Mouse (Mus musculus) hindbrain, embryonic 16.5 days (tissue): ENCODE results near the gene Fabp2. TPM values are rescaled to one million over a fixed set of nuclear protein-coding genes. Genes with fewer than 3 reads are reported as not detected.

ENCODE experiments used
- ATAC-seq: fragments of 200-750 bp; cut with Nextera tagmentation; 2 replicates; pipeline ENCODE4 v1.8.0; 2017; ENCODE audit warnings: moderate TSS enrichment, moderate library complexity
- H3K27ac ChIP-seq: fragments of 300-500 bp; sonication (generic); 2 replicates; pipeline ENCODE4 v1.5.1; 2014; ENCODE audit warnings: low read depth, mild to moderate bottlenecking, control low read depth, low read length, moderate library complexity
- H3K27me3 ChIP-seq: fragments of 300-500 bp; sonication (generic); replicated peaks from 2 replicates; pipeline ENCODE4 v1.6.1; 2014; ENCODE audit warnings: low read length; ENCODE audit not compliant: control insufficient read depth, insufficient read depth
- H3K36me3 ChIP-seq: fragments of 300-500 bp; sonication (generic); 2 replicates; pipeline ENCODE4 v1.6.1; 2014; ENCODE audit warnings: mild to moderate bottlenecking, low read length, moderate library complexity, mixed read lengths; ENCODE audit not compliant: control insufficient read depth, insufficient read depth
- H3K4me1 ChIP-seq: fragments of 300-500 bp; sonication (generic); 2 replicates; pipeline ENCODE4 v1.6.1; 2014; ENCODE audit warnings: low read depth, low read length; ENCODE audit not compliant: control insufficient read depth, insufficient read depth
- H3K4me2 ChIP-seq: fragments of 300-500 bp; sonication (generic); 2 replicates; pipeline ENCODE4 v1.6.1; 2014; ENCODE audit warnings: mild to moderate bottlenecking, low read length, control low read depth, moderate library complexity
- H3K4me3 ChIP-seq: fragments of 300-500 bp; sonication (generic); 2 replicates; pipeline ENCODE4 v1.5.1; 2014; ENCODE audit warnings: mild to moderate bottlenecking, low read length, control low read depth, moderate library complexity
- H3K9ac ChIP-seq: fragments of 300-500 bp; sonication (generic); 2 replicates; pipeline ENCODE4 v1.6.1; 2014; ENCODE audit warnings: low read depth, mild to moderate bottlenecking, control low read depth, low read length, moderate library complexity
- H3K9me3 ChIP-seq: fragments of 300-500 bp; sonication (generic); 2 replicates; pipeline ENCODE4 v1.6.1; 2014; ENCODE audit warnings: mild to moderate bottlenecking, low read length, moderate library complexity; ENCODE audit not compliant: control insufficient read depth
- WGBS: fragments of 180-500 bp; shearing (Covaris S2); extraction: QIAGEN DNeasy Blood & Tissue Kit; methylation state at CpG from one replicate; pipeline ENCODE4 v1.1.7; 2014; 5-methylcytosine and 5-hydroxymethylcytosine counted together
- polyA plus RNA-seq: library from polyadenylated mRNA; unstranded; fragments of >200 nt; fragmentation: Nextera tagmentation; extraction: Ambion mirVana; gene quantifications from 2 replicates; pipeline ENCODE4 v1.2.1, GENCODE M21; 2015

Fabp2 gene
- polyA plus RNA-seq, 1 experiment from 2014 or later, result not detected

DNA sequence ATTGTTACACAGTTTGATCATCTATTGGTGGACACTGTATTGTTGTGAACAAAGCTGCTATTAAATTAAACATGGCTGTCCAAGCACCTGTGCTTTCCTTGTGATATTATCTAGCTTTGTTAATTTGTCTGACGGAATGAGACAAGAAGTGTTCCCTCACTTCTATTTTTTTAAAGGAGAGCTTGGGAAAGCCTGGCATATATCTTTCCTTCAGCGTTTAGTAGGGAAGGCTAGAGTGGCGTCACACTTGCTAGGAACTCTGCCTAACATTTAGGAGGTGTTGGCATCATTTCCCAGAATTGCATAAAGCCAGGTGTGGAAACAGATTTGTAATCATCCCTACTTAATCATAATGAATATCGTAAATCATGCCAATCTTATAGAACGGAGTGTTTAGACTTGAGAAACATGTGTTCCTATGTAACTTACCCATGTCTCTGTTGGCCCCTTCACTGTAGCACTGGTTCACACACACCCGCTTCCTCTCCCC, 21.4 kb downstream of the Fabp2 start:
- Histone ChIP-seq H3K4me1 (no peaks in the 10 kb centered on the region), H3K36me3 (no peaks in the 10 kb centered on the region), H3K9ac (no peak overlapping the region), H3K4me2 (no peak overlapping the region), H3K4me3 (no peak overlapping the region), H3K27ac (no peak overlapping the region), H3K9me3 (no peaks in the 10 kb centered on the region), H3K27me3 (no peaks in the 10 kb centered on the region)
- 93% methylated on average over 6 of the region's 6 CpGs for WGBS
- ATAC-seq, result no peak

DNA sequence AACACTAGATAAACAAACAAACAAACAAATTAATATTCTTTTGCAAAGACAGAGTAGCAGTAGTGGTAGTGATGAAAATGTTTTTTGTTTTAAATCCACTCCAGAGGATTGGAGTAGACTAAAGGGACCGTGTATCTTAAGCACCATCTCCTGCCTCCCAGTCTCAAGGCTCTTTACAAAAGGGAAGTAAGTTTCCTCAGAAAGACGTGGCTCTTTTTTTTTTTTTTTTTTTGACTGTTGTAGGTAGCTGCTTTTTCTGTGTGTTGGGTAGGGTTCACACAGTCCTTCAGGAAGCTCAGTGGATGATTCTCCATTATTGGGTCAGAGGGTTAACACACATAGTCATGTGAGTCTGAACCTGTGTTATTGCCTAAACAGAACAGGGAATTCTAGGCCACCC, 23.8 kb downstream of the Fabp2 start:
- ATAC-seq, result no peak
- no peak overlapping the region for H3K9ac ChIP-seq
- H3K36me3 ChIP-seq, result no peaks in the 10 kb centered on the region
- no peak overlapping the region for H3K4me2 ChIP-seq
- no peak overlapping the region for H3K4me3 ChIP-seq
- no peaks in the 10 kb centered on the region for H3K9me3 ChIP-seq
- H3K27me3 ChIP-seq, result no peaks in the 10 kb centered on the region
- 78% methylated on average over 2 of the region's 2 CpGs for WGBS
- no peak overlapping the region for H3K27ac ChIP-seq
- H3K4me1 ChIP-seq, result no peaks in the 10 kb centered on the region

GRCm38 (mm10) chr3:122919260-122919659, 24.4 kb downstream of the Fabp2 start, which contains the start of gene Gm10959:
Gene Gm10959, minus strand, starts transcription at chr3:122919360.
- H3K4me1 ChIP-seq, result no peaks in the 10 kb centered on the region
- 78% methylated on average over 8 of the region's 8 CpGs for WGBS
- no peak for ATAC-seq
- H3K9ac ChIP-seq, result no peak within 1 kb of the TSS
- no peak within 1 kb of the TSS for H3K27ac ChIP-seq
- H3K4me3 ChIP-seq, result no peak within 1 kb of the TSS
- H3K27me3 ChIP-seq, result no peaks in the 10 kb centered on the region
- no peak within 1 kb of the TSS for H3K4me2 ChIP-seq
- no peaks in the 10 kb centered on the region for H3K36me3 ChIP-seq
- H3K9me3 ChIP-seq, result no peaks in the 10 kb centered on the region

GRCm38 (mm10) chr3:122920572-122921435, 25.9 kb downstream of the Fabp2 start:
- H3K4me1 ChIP-seq, result no peaks in the 10 kb centered on the region
- no peak overlapping the region for H3K9ac ChIP-seq
- no peak for ATAC-seq
- 68% methylated on average over 8 of the region's 8 CpGs for WGBS
- no peaks in the 10 kb centered on the region for H3K9me3 ChIP-seq
- H3K27me3 ChIP-seq, result no peaks in the 10 kb centered on the region
- no peaks in the 10 kb centered on the region for H3K36me3 ChIP-seq
- H3K4me2 ChIP-seq, result no peak overlapping the region
- no peak overlapping the region for H3K4me3 ChIP-seq
- H3K27ac ChIP-seq, result no peak overlapping the region

DNA sequence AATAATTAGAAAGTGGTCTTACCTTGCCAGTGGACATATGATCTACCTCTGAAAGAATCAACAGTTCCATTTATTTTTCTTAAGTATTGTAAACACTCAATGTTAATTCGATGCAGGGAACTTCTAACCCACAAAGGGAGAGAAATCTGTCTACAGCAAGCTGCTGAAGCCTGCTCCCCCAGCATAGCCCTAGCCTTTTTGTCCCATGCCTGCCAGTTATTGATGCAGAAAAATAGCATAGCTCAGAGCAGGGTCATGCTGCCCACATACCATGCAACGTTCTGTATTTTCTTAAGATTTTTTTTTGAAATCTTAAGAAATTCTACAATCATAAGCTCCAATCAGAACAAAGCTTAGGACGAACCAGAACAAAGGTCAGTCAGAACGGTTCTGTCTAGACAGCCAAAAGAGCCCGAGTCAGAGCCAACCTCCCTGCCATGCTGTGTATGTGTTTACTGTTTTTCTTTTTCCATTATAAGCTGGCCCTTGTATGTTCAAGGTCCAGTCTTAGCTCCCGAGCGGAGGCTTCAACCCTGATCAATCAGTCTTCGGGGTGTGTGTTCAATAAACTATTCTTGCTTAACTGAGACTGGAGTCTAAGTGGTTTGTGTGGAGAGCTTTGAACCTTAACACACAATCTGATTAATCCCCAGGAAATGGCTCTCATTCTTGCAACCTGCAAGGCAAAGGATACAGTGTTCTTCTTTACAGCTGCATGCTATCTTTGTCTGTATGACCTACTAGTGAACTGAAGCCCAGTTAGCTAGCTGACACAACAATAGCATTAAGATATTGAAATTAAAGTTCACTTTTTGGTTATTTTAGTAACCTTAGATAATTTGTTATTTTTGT, 27.0 kb downstream of the Fabp2 start:
- 89% methylated on average over 8 of the region's 8 CpGs for WGBS
- H3K4me1 ChIP-seq, result peaks cover 2% of the 10 kb centered on the region; the same call in 1 of the 2 replicates
- no peak overlapping the region for H3K9ac ChIP-seq
- no peaks in the 10 kb centered on the region for H3K9me3 ChIP-seq
- no peaks in the 10 kb centered on the region for H3K27me3 ChIP-seq
- no peak for ATAC-seq
- H3K4me3 ChIP-seq, result no peak overlapping the region
- no peak overlapping the region for H3K4me2 ChIP-seq
- H3K36me3 ChIP-seq, result no peaks in the 10 kb centered on the region
- H3K27ac ChIP-seq, result no peak overlapping the region

DNA sequence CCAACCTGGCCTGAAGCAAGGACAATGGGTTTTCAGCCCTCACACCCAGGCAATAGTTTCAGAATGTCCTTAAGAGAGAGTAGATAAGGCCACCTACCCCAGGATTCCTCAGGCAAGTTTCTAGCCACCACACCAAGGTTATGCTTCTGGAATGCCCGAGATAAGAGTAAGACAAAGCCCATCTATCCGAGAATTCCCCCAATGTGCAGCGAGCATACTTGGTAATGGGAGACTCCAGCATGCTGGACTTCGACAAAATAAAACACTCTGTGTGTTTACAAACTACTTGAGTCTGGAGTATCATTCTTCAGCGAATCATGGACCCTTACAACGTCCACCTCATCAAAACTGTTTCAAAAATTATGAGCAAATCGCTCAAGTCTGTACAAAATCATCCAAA, 28.3 kb downstream of the Fabp2 start:
- H3K9me3 ChIP-seq, result no peaks in the 10 kb centered on the region
- H3K4me2 ChIP-seq, result peak overlapping the region; percentile 67
- H3K27ac ChIP-seq, result no peak overlapping the region
- 76% methylated on average over 7 of the region's 7 CpGs for WGBS
- peaks cover 2% of the 10 kb centered on the region; the same call in 1 of the 2 replicates for H3K4me1 ChIP-seq
- H3K36me3 ChIP-seq, result no peaks in the 10 kb centered on the region
- ATAC-seq, result no peak
- no peak overlapping the region for H3K9ac ChIP-seq
- no peaks in the 10 kb centered on the region for H3K27me3 ChIP-seq
- no peak overlapping the region for H3K4me3 ChIP-seq

DNA sequence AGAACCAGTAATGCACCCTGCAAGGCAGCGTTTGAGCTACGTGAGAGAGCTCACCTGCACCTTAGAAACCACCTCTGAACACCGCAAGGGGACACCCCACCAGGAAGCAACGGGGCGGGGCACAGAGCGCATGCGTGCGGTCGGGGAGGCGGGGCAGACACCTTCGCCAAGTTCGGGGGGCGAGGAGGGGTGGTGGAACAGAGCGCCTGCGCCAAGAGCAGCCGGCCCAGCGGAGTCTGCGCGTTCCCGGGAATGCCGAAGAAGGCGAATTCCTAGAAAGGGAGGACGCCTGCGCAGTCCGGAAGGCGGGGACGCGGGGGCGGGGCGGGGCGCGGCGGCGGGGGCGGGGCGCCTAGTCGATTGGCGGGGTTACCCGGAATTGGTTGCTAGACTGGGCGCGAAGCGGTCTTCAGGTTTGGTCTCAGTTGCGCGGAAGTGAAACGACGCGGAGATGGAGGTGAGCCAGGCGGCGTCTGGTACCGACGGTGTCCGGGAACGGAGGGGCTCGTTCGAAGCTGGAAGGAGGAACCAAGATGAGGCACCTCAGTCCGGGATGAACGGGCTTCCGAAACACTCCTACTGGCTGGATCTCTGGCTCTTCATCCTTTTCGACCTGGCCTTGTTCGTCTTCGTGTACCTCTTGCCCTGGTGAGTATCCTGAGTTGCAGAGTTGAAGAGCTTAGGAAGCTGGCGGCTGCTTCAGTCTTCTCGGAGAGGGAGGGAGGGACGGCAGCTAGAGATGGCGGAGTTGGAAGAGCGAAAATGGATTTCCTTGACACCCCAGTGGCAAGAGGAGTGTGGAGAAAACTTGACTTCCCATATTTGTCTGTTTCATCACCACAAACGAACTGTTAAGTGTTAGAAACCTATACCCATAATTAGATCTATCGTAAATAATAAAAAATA, 29.4 kb downstream of the Fabp2 start, which contains the start of gene 1810037I17Rik:
Gene 1810037I17Rik (plus strand): TSS at position 195 of the 906 bp plus-strand sequence.
- Histone ChIP-seq H3K27ac (peak within 1 kb of the TSS; percentile 75), H3K27me3 (no peaks in the 10 kb centered on the region), H3K4me2 (peak within 1 kb of the TSS; percentile 80), H3K9me3 (no peaks in the 10 kb centered on the region), H3K4me1 (peaks cover 2% of the 10 kb centered on the region; the same call in 1 of the 2 replicates), H3K9ac (peak within 1 kb of the TSS; percentile 72), H3K36me3 (no peaks in the 10 kb centered on the region), H3K4me3 (peak within 1 kb of the TSS; percentile 62)
- under 1% methylated on average over 68 of the region's 68 CpGs for WGBS
- ATAC-seq, result peak; percentile 100

DNA sequence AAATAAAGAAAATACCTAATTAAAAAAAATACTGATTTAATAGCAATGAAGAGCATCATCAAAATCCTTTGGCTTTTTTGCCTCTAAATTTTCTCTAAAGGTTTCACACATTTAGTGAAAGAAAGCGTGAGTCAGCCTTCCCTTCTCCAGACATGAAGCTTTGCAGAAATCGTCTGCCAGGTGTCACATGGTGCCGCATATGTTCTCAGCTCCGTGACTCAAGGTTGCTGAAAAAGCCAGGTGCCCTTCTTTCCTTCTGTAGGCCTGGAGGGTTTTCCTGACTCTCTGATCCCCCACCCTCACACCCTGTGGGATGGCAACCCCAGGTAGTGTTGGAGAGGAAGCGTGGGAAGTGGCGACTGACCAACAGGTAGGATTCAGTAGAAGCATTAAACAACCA, 34.9 kb downstream of the Fabp2 start:
- no peak for ATAC-seq
- Histone ChIP-seq H3K27ac (no peak overlapping the region), H3K9me3 (no peaks in the 10 kb centered on the region), H3K4me1 (peaks cover 2% of the 10 kb centered on the region; the same call in 1 of the 2 replicates), H3K36me3 (peaks cover 2% of the 10 kb centered on the region; the same call in 1 of the 2 replicates), H3K9ac (no peak overlapping the region), H3K4me2 (no peak overlapping the region), H3K27me3 (no peaks in the 10 kb centered on the region), H3K4me3 (no peak overlapping the region)
- WGBS, result 92% methylated on average over 6 of the region's 6 CpGs
